Mouse (Mus musculus) forebrain, embryonic 16.5 days (tissue): ENCODE measurements at regions not wholly inside any gene's neighbourhood (a gene's known extent, or its start where the extent isn't known, plus 50 kb on each side); places are given as distances from the start of the nearest gene placed in this dataset.
"Not testable (repeated sequence)": the region's sequence is repeated elsewhere in the genome, so short reads cannot be mapped to it uniquely, and the experiment has no call there.

Experiments used
- ATAC-seq: fragments of 200-750 bp; cut with Nextera tagmentation; 2 replicates; pipeline ENCODE4 v1.8.0; 2017; ENCODE audit warnings: mild to moderate bottlenecking, moderate library complexity
- H3K27ac ChIP-seq: fragments of 300-500 bp; sonication (generic); 2 replicates; pipeline ENCODE4 v1.5.1; 2014; ENCODE audit warnings: low read length, control low read depth
- H3K27me3 ChIP-seq: fragments of 300-500 bp; sonication (generic); replicated peaks from 2 replicates; pipeline ENCODE4 v1.6.1; 2014; ENCODE audit warnings: low read length; ENCODE audit not compliant: control insufficient read depth, insufficient read depth
- H3K36me3 ChIP-seq: fragments of 300-500 bp; sonication (generic); 2 replicates; pipeline ENCODE4 v1.6.1; 2014; ENCODE audit not compliant: control insufficient read depth, insufficient read depth
- H3K4me1 ChIP-seq: fragments of 300-500 bp; sonication (generic); replicated peaks from 2 replicates; pipeline ENCODE4 v1.6.1; 2014; ENCODE audit warnings: low read length; ENCODE audit not compliant: control insufficient read depth, insufficient read depth
- H3K4me2 ChIP-seq: fragments of 300-500 bp; sonication (generic); 2 replicates; pipeline ENCODE4 v1.6.1; 2014; ENCODE audit warnings: mild to moderate bottlenecking, low read length, control low read depth
- H3K4me3 ChIP-seq: fragments of 300-500 bp; sonication (generic); replicated peaks from 2 replicates; pipeline ENCODE4 v1.5.1; 2014; ENCODE audit warnings: mild to moderate bottlenecking, low read length, control low read depth
- H3K9ac ChIP-seq: fragments of 300-500 bp; sonication (generic); replicated peaks from 2 replicates; pipeline ENCODE4 v1.6.1; 2014; ENCODE audit warnings: low read depth, low read length, control low read depth
- H3K9me3 ChIP-seq: fragments of 300-500 bp; sonication (generic); 2 replicates; pipeline ENCODE4 v1.6.1; 2016; ENCODE audit warnings: low read length; ENCODE audit not compliant: control insufficient read depth
- WGBS: fragments of 180-500 bp; shearing (Covaris S2); extraction: QIAGEN DNeasy Blood & Tissue Kit; methylation state at CpG from one replicate; pipeline ENCODE4 v1.1.7; 2014; 5-methylcytosine and 5-hydroxymethylcytosine counted together

GRCm38 (mm10) chr13:99122539-99122938, 62.1 kb upstream of the Zfp366 start:
- not testable (repeated sequence) for ATAC-seq, H3K4me3 ChIP-seq, H3K27me3 ChIP-seq, H3K36me3 ChIP-seq, H3K9me3 ChIP-seq, H3K4me2 ChIP-seq, H3K4me1 ChIP-seq, H3K9ac ChIP-seq, H3K27ac ChIP-seq
- 90% methylated on average over 3 of the region's 4 CpGs for WGBS

- no peaks in the 10 kb centered on the region for H3K36me3 ChIP-seq
- H3K4me3 ChIP-seq = no peak overlapping the region
- H3K4me1 ChIP-seq = peaks cover 7% of the 10 kb centered on the region
- no peak overlapping the region for H3K9ac ChIP-seq
- no peak for ATAC-seq
- H3K27ac ChIP-seq = no peak overlapping the region
- H3K27me3 ChIP-seq = no peaks in the 10 kb centered on the region
- no peak overlapping the region for H3K4me2 ChIP-seq
- H3K9me3 ChIP-seq = no peaks in the 10 kb centered on the region
- 98% methylated on average over 4 of the region's 4 CpGs for WGBS
Measured at GRCm38 (mm10) chr13:99121096-99121495, 63.5 kb upstream of the Zfp366 start.

- ATAC-seq = no peak
- Histone ChIP-seq H3K4me2 (no peak overlapping the region), H3K4me3 (no peak overlapping the region), H3K9me3 (no peaks in the 10 kb centered on the region), H3K27ac (no peak overlapping the region), H3K36me3 (no peaks in the 10 kb centered on the region), H3K27me3 (no peaks in the 10 kb centered on the region), H3K9ac (no peak overlapping the region), H3K4me1 (peaks cover 7% of the 10 kb centered on the region)
- WGBS = 89% methylated on average over 3 of the region's 3 CpGs
Measured at GRCm38 (mm10) chr13:99119941-99120340, 64.7 kb upstream of the Zfp366 start.

GRCm38 (mm10) chr13:99118901-99119300, 65.7 kb upstream of the Zfp366 start:
- peaks cover 7% of the 10 kb centered on the region for H3K4me1 ChIP-seq
- no peaks in the 10 kb centered on the region for H3K36me3 ChIP-seq
- no peak overlapping the region for H3K27ac ChIP-seq
- no peaks in the 10 kb centered on the region for H3K9me3 ChIP-seq
- H3K9ac ChIP-seq = no peak overlapping the region
- WGBS = 16% methylated on average over 7 of the region's 7 CpGs
- no peak overlapping the region for H3K4me2 ChIP-seq
- ATAC-seq = no peak
- H3K4me3 ChIP-seq = no peak overlapping the region
- no peaks in the 10 kb centered on the region for H3K27me3 ChIP-seq

GRCm38 (mm10) chr13:99115541-99115940, 69.1 kb upstream of the Zfp366 start:
- H3K27me3 ChIP-seq = no peaks in the 10 kb centered on the region
- no peak for ATAC-seq
- no peak overlapping the region for H3K4me3 ChIP-seq
- H3K36me3 ChIP-seq = no peaks in the 10 kb centered on the region
- peaks cover 7% of the 10 kb centered on the region for H3K4me1 ChIP-seq
- H3K9me3 ChIP-seq = no peaks in the 10 kb centered on the region
- 83% methylated on average over 7 of the region's 7 CpGs for WGBS
- H3K9ac ChIP-seq = no peak overlapping the region
- no peak overlapping the region for H3K4me2 ChIP-seq
- H3K27ac ChIP-seq = no peak overlapping the region

GRCm38 (mm10) chr13:99114565-99114964, 70.1 kb upstream of the Zfp366 start:
- H3K27me3 ChIP-seq = no peaks in the 10 kb centered on the region
- no peak overlapping the region for H3K4me3 ChIP-seq
- no peak overlapping the region for H3K4me2 ChIP-seq
- H3K9ac ChIP-seq = no peak overlapping the region
- H3K36me3 ChIP-seq = no peaks in the 10 kb centered on the region
- no peak overlapping the region for H3K27ac ChIP-seq
- WGBS = 90% methylated on average over 3 of the region's 3 CpGs
- no peak for ATAC-seq
- H3K9me3 ChIP-seq = no peaks in the 10 kb centered on the region
- H3K4me1 ChIP-seq = peaks cover 7% of the 10 kb centered on the region

- no peak overlapping the region for H3K9ac ChIP-seq
- H3K36me3 ChIP-seq = no peaks in the 10 kb centered on the region
- 93% methylated on average over 1 of the region's 1 CpGs for WGBS
- no peaks in the 10 kb centered on the region for H3K9me3 ChIP-seq
- no peaks in the 10 kb centered on the region for H3K27me3 ChIP-seq
- H3K4me3 ChIP-seq = no peak overlapping the region
- no peak overlapping the region for H3K4me2 ChIP-seq
- H3K27ac ChIP-seq = no peak overlapping the region
- H3K4me1 ChIP-seq = no peaks in the 10 kb centered on the region
- no peak for ATAC-seq
Measured at GRCm38 (mm10) chr13:99111736-99112386, 72.8 kb upstream of the Zfp366 start.

GRCm38 (mm10) chr13:99107983-99108382, 76.6 kb upstream of the Zfp366 start:
- Histone ChIP-seq H3K4me1 (no peaks in the 10 kb centered on the region), H3K27me3 (no peaks in the 10 kb centered on the region), H3K36me3 (no peaks in the 10 kb centered on the region), H3K4me2 (no peak overlapping the region), H3K4me3 (no peak overlapping the region), H3K9me3 (no peaks in the 10 kb centered on the region), H3K9ac (no peak overlapping the region), H3K27ac (no peak overlapping the region)
- WGBS = 83% methylated on average over 4 of the region's 4 CpGs
- ATAC-seq = no peak

GRCm38 (mm10) chr13:99102089-99102681, 82.4 kb upstream of the Zfp366 start:
- peaks cover 13% of the 10 kb centered on the region for H3K4me1 ChIP-seq
- H3K9me3 ChIP-seq = no peaks in the 10 kb centered on the region
- no peak overlapping the region for H3K9ac ChIP-seq
- no peak for ATAC-seq
- no peak overlapping the region for H3K27ac ChIP-seq
- H3K4me2 ChIP-seq = no peak overlapping the region
- no peaks in the 10 kb centered on the region for H3K27me3 ChIP-seq
- WGBS = 85% methylated on average over 9 of the region's 9 CpGs
- H3K4me3 ChIP-seq = no peak overlapping the region
- H3K36me3 ChIP-seq = no peaks in the 10 kb centered on the region
